Mouse (Mus musculus): Measurements from ENCODE around the gene St5.

GRCm38 (mm10) chr7:109507119-109507518, 196.3 kb downstream of the St5 start:
- TF ChIP-seq POLR2A (IDR thresholded peaks at IDR 0.05; ENCODE audit: borderline replicate concordance, control insufficient read depth, low read depth, low read length) (no peak), CTCF (IDR thresholded peaks at IDR 0.05; ENCODE audit: control insufficient read depth, insufficient read depth, low read length) (no peak)

All from bone marrow, adult 2 months (tissue).